Mouse (Mus musculus) spleen, postnatal 10 days (tissue): Measurements from ENCODE around the gene Wrap53.

Source experiments
- DNase-seq, 2 experiments: peaks; one replicate each; pipeline ENCODE4 v3.0.0; 2021 to 2022; ENCODE audit warnings: low spot score in 2 of 2

Gene Wrap53

DNA sequence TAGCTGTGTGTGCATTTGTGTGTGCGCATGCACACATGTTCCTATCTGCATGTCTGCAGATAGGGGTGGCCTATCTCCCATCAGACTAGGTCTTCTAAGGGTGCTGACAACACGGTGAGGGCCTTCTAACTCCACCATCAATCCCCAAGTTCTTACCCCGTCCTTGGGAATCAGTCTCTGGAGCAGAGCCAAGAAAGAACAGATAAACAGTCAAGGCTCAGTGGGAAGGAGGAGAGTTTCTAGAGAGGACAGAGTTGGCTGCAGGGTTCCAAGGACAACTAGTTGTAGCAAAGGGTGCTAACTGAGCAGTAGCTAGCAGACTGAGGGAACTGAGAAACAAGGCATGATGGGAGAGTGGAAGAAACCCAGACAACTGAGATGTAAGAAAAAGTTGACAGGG is 21.7 kb upstream of the Wrap53 start:
- DNase-seq: peak in 1 of 2 experiments; percentile 7

DNA sequence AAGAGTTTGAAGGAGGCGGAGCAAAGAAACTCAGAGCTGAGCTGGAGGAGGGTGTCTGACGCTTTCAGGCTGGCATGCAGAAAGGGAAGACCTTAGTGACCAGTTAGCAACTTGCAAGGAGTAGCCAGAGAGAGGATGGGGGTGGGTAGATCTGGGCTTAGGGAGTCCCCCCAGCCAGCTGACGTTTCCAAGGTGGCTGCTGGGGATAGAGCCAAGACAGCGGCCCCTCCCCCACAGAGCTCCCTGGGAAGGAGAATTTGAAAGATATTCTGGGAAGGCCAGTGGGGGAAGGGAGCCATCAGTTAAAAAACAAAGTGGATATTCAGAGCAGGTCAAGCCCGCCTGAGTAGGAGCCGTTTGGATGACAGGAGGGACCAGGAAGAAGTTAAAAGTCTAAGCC is 20.0 kb upstream of the Wrap53 start:
- DNase-seq: no peak

DNA sequence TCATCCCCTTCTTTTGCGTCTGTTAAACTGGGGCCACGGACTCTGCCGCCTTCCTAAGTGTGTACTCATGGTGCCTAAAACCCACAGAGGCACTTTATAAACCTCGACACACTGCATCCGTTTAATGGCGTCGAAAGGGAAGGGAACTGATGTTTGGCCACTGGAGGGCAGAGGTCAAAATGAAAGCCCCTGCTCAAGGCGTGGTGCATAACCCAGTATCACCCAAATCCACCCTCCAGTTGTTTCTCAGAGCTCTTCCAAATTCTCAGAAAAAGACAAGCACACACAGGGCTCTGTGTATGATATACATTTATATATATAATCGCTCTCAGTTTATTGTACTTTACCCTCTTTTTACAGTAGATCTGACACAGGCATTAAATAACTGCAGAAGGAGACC is 19.4 kb upstream of the Wrap53 start:
- DNase-seq: no peak

DNA sequence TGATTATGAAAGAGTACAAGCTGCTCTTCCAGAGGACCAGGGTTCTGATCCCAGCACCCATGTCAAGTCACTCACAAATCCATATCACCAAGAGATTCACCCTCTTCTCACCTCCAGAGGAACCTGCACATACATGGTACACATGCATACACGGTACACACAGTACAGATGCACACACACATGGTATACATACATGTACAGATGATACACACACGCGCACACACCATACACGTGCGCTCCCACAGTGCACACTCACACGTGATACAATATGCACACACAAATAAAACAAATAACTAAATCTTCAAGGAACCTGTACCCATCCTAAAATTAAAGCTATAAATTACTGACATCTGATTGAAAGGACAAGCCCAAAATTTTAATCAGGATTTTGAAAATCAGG is 14.8 kb upstream of the Wrap53 start:
- no peak for DNase-seq

DNA sequence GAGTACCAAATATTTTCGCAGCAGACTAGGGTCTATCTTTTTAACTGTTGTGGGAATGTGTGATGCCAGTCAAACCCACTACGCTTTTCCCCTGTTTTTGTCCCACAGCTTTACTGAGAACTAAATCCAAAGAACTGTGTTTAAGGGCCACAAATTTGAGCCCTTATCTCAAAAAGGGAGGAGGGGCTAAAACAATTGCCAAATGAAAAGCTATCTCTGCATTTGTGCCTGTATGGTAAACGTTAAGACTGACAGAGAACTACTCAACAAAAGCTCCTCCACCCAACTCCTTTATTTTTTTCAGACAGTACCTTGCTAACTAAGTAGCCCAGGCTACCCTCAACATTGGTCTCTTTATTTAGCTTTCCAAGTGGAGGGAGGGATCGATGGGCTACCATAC is 12.7 kb upstream of the Wrap53 start:
- DNase-seq: no peak

DNA sequence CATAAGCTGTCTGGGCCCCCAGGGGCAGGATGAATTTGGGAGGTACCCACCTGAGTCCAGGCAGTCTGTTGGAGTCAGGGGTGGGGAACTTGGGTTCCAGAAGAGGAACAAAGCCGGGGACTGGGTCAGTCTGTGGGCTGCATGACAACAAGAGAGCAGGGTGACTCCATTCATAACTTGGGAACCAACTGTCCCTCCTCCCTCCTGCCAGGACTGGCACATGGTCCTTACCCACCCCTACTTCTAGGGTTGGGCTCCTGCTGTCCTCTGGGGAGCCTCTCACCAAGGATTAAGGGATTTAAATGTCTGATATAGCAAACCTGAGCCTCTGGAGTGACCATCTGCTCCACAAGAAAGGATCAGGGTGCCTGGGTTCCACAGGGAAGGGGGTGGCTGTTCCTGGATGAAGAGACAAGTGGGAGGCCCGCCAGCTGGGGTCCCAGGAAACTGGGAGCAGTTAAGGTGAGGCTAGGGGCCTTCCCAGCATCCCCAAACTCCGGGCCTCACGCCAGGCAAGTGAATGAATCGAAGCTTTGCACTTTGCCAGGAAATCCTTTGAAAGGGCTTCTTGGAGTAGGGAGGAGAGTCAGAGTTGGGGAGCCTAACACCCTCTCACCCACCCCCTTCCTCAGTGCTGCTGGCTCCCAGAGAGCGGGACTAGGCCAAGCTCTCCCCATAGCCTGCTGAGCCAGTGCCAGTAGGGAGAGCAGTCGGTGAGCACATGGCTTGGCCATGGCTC is 12.0 kb upstream of the Wrap53 start:
- no peak for DNase-seq

DNA sequence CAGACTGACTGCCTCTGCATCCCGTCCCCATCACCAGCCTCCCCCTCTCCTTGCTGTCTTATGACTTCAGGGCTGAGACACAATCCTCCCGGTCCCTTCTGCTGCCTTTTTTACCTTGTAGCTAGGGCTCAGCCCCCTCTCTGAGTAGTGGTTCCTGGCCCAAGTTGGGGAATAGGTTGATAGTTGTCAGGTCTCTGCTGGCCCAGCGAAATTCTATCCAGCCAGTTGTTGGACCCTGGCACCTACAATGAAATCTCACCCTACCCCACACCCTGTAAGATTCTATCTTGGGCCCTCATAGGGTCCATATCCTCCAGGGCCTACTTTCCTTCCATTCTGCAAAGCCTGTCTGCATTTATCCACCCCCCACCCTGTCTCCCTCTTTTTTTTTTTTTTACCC is 11.4 kb upstream of the Wrap53 start:
- no peak for DNase-seq

DNA sequence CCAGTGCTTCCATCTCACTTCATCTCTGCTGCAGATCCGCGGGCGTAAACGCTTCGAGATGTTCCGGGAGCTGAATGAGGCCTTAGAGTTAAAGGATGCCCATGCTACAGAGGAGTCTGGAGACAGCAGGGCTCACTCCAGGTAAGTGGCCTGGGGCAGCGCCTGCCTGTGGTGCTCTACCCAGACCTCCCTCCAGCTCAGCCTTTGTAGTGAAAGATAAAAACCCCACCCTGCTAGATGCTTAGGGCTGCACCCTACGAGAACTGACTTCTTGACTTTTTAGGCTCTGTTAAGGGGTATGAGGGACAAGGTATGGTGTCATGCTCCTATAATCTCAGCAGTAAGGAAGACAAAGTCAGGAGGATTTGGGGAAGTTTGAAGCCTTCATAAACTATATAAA is 10.6 kb upstream of the Wrap53 start:
- DNase-seq: no peak

DNA sequence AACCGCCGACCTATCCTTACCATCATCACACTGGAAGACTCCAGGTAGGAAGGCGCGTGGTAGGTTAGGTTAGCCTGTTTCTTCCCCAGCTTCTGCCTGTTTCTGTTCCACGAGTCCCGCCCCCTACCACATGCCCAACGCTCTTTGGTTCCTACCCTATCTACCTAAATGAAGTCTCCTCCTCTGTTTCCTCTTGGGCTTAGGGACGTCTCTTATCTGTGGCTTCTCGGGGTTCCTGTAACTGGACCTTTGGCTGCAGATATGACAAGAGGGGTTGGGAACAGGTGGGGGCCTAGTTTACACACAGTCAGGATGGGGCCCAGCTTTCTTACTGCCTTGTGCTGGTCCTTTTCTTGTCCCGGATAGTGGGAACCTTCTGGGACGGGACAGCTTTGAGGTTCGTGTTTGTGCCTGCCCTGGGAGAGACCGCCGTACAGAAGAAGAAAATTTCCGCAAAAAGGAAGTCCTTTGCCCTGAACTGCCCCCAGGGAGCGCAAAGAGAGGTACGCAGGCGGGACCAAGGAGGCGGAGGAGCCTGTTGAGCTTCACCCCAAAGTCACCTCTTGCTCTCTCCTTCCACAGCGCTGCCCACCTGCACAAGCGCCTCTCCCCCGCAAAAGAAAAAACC is 9.3 kb upstream of the Wrap53 start:
- DNase-seq: no peak

DNA sequence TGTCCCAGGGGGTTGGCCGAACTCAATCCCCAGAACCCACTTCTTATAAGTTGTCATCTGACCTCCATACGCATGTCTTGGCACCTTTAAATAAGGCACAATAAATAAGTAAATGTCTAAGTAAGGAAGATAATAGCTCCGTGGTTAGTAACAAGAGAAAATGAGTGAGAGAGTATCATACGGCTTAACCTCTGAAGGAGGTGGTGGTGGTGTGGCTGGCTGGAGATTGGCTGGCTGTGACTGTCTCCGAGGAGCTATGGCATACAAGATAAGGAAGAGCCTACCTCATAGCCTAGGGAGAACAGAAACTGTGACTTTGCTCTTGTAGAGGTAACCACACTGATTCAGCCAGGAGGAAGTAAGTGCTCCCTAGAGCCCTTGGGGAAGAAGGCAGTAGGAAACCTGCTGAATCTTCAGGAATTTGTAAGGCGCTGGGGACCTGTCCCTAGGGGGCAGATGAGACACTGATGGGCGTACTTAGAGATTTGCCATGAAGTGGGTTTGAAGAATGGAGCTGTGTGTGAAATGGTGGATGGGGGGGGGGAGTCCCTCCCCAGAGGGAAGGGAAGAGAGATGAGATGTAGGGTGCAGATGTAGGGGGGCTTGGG is 5.8 kb upstream of the Wrap53 start:
- peak in 1 of 2 experiments; percentile 71 for DNase-seq

DNA sequence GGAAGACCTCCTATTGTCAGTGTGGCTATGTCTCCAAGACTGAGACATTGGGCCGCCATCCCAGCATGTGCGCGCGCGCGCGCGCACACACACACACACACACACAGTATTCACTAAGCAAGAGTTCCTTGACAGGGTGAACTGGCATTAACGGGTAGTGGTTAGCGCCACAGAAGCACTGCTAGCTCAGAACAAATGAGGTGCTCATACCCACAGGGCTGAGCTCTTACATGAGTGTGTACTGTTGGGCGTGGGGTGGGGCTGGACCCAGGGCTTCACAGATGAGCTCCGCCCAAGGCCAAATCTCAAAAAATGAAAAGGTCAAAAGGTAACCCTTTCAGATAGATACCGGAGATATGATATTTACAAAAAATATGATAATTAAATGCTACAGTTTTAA is 4.9 kb upstream of the Wrap53 start:
- DNase-seq: no peak

DNA sequence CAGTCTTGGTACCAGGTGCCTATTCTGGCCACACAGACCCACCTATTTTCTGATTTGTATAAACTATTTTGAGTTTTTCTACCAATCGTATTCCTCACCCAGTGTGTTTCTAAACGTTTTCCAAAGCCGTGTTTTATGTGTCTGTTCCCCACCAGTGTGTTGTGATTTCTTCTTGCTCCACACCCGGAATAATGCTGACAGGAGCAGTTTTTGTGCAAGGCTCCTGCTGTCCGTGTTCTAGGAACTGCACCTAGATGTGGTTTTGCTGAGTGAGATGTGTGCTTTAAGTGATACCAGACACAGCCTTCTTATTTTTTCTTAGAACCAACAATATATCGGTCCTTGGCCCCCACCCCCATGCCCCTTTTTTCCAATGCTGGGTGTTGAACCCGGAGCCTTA is 4.0 kb upstream of the Wrap53 start:
- DNase-seq: no peak

DNA sequence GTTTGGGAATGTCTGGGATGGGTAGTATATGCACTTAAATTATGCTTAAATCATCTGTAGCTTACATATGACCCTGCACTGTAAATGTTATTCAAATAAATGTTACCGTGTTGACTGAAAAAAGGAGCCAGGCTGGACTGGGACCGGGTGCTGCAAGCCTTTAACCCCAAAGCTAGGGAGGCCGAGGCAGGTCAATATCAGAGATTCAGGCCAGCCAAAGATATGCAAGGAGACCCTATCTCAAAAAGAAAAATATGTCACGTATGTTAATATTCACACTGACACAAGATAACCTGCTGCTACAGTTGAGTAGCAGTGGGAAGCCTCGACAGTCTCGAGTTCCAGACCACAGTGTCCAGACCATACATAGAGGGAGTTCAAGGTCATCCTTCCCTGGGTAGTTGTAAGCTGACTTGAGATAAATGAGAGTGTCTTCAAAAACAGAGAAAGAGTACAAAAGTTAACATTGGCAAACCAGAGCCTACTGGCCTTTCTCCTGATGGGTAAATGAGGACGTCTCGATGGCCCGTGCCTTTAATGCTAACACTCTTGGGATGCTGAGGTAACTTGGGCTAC is 2.3 kb upstream of the Wrap53 start:
- no peak for DNase-seq

DNA sequence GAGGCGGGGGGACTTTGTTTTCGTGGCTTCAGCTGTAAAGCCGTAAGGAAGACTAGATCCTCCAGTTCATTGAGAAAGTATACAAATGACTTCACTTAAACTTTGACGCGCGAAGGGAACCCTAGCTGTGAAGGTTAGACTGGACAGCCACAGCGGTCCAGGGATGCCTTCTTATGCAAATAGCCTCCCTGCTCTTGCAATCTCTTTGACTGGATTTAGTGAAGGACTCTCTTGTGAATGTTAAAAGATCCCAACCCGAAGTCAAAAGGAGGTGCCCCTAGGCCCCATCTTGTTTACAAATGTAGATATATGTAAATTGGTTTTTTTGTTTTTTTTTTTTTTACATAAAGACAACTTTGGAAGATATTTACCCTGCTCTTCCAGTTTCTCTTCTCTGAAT is 1.8 kb upstream of the Wrap53 start:
- DNase-seq: no peak

DNA sequence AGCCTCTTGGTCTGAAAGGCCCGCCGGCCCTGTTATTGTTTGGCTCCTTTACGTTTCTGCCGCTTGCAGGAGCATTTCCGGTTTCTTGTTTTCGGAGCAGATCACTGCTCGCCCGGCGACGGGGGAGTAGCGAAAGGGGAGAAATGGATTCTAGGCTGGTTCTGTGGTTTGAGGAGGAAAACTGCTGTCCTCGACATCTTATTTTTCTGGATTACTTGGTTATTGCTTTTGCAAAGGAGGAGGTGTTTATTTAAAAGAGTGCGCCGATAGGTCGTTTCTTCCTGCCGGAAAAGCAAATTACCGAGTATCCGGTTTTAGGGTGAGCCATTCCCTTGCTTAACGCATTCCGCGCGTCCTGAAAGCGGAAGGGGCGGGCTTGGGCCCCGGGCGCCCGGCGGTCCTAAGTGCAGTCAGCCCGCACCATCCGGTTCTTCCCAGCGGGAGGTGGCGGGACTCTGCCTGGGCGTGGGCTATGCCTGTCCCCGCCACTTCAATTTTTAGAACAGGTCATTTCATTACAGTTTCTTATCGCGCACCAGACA is 1.2 kb upstream of the Wrap53 start:
- peak; percentile 84 to 93 for DNase-seq

DNA sequence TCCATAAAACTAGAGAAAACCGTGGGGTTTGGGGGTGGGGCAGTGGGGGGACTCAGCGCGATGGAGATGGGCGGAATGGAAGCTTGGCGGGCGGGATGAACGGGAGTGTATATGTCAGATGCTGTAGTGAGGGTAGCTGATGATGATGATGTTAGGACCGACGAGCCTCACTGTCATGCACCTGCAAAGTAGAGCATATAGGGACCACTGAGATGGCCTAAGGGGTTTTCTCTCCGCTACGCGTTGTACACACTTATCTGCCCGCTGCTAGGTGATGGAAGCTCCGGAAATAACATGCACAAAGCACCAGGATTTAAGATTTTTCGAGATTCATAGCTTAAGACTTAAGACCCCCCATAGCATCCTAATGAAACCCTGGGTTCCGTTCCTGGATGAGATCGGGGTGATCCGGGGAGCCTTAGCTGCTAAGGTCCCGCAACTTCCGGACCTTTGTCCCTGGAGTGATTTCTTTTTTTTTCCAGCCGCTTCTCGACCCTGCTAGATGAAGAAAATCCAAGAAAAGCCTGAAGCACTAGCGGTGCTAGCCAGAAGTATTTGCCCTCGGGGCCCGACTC is 604 bp upstream of the Wrap53 start:
- peak in 1 of 2 experiments; percentile 46 for DNase-seq

DNA sequence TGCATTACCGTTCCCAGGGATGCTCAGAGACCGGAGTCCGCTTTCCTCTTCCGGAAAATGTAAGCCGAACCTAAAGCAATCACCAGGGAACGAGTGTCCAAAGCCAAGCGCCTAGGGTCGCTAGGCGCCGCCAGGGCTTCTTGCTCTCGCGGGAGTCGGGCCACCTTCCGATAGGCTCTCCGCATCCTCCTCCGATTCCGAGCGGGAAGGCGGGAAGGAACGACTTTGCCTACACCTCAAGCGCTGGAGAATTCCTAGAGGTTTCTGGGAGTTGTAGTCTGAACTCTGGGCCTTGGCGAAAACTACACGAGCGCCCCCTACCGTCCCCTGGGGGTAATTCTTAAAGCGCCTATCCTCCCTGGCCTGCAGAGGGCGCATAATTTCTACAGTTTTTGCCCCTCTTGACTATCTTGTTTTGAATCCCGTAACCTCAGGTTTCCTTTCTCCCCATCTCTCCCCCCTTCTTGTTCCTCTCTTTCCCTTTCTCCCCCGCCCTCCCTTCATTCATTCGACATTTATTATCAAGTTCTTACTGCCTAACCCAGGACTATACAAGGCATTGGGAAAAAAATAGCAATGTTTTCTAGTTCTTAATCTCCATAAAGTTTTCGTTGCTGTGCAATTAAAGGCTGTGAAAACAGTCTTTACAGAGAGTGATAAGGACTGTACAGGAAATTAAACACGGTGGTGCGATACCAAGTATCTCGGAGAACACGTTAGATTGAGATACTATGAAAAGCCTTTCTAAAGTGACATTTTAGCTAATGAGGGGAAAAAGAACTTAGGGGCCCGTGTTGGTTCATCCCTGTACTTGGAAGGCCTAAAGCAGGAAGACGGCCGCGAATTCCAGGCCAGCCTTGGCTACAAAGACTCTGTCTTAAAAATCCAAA is 682 bp downstream of the Wrap53 start:
- DNase-seq: peak; percentile 97 to 99

DNA sequence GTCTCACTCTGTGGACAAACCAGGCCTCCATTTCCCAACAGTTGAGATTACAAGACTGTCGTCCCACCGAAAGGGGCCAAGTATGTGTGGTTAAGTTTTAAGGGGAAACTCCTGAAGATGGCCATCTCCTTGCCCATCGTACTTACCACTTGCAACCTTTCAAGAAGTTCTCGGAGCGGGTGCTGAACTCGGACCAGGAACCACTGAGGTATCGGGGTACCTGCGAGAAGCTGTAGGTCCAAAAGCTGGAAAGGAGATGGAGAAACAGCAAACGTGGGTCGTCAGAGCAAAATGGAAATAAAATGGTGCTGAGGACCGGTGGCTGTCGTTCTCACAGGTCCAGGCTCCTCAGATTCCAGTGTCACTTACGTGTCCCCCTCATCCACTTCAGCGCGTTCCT is 1.8 kb downstream of the Wrap53 start:
- DNase-seq: no peak

DNA sequence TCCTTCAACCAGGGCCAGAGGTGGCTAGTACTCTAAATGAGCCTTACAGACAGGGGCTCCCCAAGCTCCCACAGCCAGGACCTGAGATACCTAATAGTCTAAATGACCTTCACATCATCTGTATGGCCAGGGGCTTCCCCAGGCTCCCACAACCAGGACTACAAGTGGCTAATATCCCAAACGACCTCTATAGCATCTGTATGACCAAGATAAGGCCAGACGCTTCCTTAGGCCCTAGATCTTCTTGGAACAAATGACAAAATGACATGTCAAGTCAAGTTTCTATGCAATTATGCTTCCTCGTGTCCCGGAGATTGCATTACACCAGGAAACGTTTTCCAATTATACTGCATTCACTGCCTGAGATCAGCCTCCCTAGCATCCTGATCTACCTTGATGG is 3.7 kb downstream of the Wrap53 start:
- no peak for DNase-seq

DNA sequence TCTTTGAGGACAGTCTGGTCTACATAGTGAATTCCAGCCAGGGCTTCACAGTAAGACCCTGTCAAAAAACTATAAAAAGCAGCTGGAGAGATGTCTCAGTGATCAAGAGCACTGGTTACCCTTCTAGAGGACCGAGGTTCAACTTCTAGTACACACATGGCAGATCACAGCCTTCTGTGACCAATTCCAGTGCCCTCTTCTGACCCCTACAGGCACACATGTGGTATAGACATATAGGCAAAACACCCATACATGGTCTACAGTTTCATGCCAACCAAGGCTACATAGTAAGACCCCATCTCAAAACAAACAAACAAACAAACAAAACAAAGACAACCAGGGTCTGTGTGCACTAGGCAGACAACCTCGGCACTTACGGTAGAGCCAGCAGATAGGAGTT is 4.8 kb downstream of the Wrap53 start:
- DNase-seq: peak in 1 of 2 experiments; percentile 49

DNA sequence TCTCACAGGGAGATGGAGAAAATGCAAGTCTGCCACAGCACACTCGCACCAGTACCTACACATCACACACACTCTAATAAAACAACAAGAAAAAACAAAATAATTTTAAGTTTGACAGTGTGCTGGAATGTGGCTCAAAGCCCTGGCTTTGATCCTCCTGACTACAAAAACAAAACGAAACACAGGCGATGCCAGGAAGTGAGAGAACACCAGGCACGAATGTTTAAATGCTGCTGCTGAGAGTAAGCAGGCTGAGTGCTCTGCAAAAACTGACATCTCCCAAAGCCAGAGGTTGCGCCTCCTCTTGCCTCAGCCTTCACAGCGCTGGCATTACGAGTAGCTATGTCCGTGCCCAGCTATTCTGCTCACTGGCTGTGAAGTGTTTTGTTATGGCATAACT is 14.9 kb downstream of the Wrap53 start:
- DNase-seq: no peak
